Mouse (Mus musculus) liver, embryonic 14.5 days (tissue): ENCODE measurements around the gene Lmcd1. TPM values are rescaled to one million over a fixed set of nuclear protein-coding genes. Genes with fewer than 3 reads are reported as not detected.

Experiments
- ATAC-seq: fragments of 200-750 bp; cut with Nextera tagmentation; 2 replicates; pipeline ENCODE4 v1.8.0; 2017; ENCODE audit warnings: moderate number of reproducible peaks, mild to moderate bottlenecking, moderate library complexity; ENCODE audit not compliant: insufficient read depth
- DNase-seq, 3 experiments: peaks; one replicate each; pipeline ENCODE4 v3.0.0-alpha.2; 2012 to 2013; ENCODE audit warnings: low read depth in 3 of 3, low spot score in 3 of 3
- H3K27ac ChIP-seq: fragments of 300-500 bp; sonication (generic); 2 replicates; pipeline ENCODE4 v1.5.1; 2014; ENCODE audit warnings: moderate library complexity, mild to moderate bottlenecking, control low read depth, inconsistent platforms
- H3K27me3 ChIP-seq: fragments of 300-500 bp; sonication (generic); 2 replicates; pipeline ENCODE4 v1.6.1; 2014; ENCODE audit warnings: mild to moderate bottlenecking, low read length, moderate library complexity; ENCODE audit not compliant: control insufficient read depth, insufficient read depth
- H3K36me3 ChIP-seq: fragments of 300-500 bp; sonication (generic); replicated peaks from 2 replicates; pipeline ENCODE4 v1.6.1; 2014; ENCODE audit warnings: low read depth; ENCODE audit not compliant: control insufficient read depth, insufficient read depth
- H3K4me1 ChIP-seq, 2 experiments: fragments of 200-500 bp in 1 of 2; fragments of 300-500 bp in 1 of 2; sonication (generic) in 1 of 2; replicated peaks; 2 replicates each; pipeline ENCODE4 v1.6.1; 2012 to 2014; ENCODE audit warnings: antibody characterized with exemption in 1 of 2, inconsistent platforms in 1 of 2, low read length in 1 of 2; ENCODE audit not compliant: control insufficient read depth in 2 of 2, insufficient read depth in 2 of 2
- H3K4me2 ChIP-seq: fragments of 300-500 bp; sonication (generic); 2 replicates; pipeline ENCODE4 v1.6.1; 2014; ENCODE audit warnings: low read depth, mild to moderate bottlenecking, control low read depth, moderate library complexity
- H3K4me3 ChIP-seq, 2 experiments: fragments of 200-500 bp in 1 of 2; fragments of 300-500 bp in 1 of 2; sonication (generic) in 1 of 2; 2 replicates each; pipeline ENCODE4 v1.5.1; 2012 to 2014; ENCODE audit warnings: low read depth in 2 of 2, low read length in 2 of 2, mild to moderate bottlenecking in 2 of 2, control low read depth in 1 of 2, inconsistent platforms in 1 of 2, moderate library complexity in 1 of 2; ENCODE audit not compliant: insufficient read depth in 1 of 2
- H3K9ac ChIP-seq: fragments of 300-500 bp; sonication (generic); replicated peaks from 2 replicates; pipeline ENCODE4 v1.6.1; 2014; ENCODE audit warnings: mild to moderate bottlenecking, control low read depth, moderate library complexity
- H3K9me3 ChIP-seq: fragments of 300-500 bp; sonication (generic); 2 replicates; pipeline ENCODE4 v1.6.1; 2016; ENCODE audit warnings: low read length, mixed read lengths; ENCODE audit not compliant: control insufficient read depth
- CTCF ChIP-seq: IDR thresholded peaks from 2 replicates; pipeline ENCODE4 v1.5.1; 2016; ENCODE audit warnings: antibody characterized with exemption, low read depth, control low read depth
- EP300 ChIP-seq: IDR thresholded peaks from 2 replicates; pipeline ENCODE4 v1.6.1; 2016; ENCODE audit warnings: antibody characterized with exemption, low read depth
- WGBS: fragments of 180-500 bp; shearing (Covaris S2); extraction: QIAGEN DNeasy Blood & Tissue Kit; methylation state at CpG from one replicate; pipeline ENCODE4 v1.1.7; 2014; ENCODE audit not compliant: insufficient replicate concordance; 5-methylcytosine and 5-hydroxymethylcytosine counted together
- polyA plus RNA-seq, 2 experiments: library from polyadenylated mRNA; depleted of rRNA in 1 of 2; stranded (reverse) in 1 of 2; unstranded in 1 of 2; fragments of >200 nt; fragmentation: Nextera tagmentation in 1 of 2; extraction: Ambion mirVana in 1 of 2; gene quantifications; 2 replicates each; pipeline versions ENCODE4 v1.2.1 to v1.2.3; 2012 to 2014

Lmcd1 gene
- polyA plus RNA-seq, 2 experiments, result 0.27 to 0.39 TPM

GRCm38 (mm10) chr6:112300146-112300545 is 26.6 kb downstream of the Lmcd1 start:
- Histone ChIP-seq H3K9ac (no peak overlapping the region), H3K27ac (no peak overlapping the region), H3K4me2 (no peak overlapping the region), H3K9me3 (no peaks in the 10 kb centered on the region), H3K4me3 (no peak overlapping the region), H3K36me3 (no peaks in the 10 kb centered on the region), H3K4me1 (no peaks in the 10 kb centered on the region), H3K27me3 (no peaks in the 10 kb centered on the region)
- WGBS, result 62% methylated on average over 7 of the region's 7 CpGs
- TF ChIP-seq EP300 (no peak), CTCF (no peak)
- DNase-seq, result no peak
- ATAC-seq, result no peak

DNA sequence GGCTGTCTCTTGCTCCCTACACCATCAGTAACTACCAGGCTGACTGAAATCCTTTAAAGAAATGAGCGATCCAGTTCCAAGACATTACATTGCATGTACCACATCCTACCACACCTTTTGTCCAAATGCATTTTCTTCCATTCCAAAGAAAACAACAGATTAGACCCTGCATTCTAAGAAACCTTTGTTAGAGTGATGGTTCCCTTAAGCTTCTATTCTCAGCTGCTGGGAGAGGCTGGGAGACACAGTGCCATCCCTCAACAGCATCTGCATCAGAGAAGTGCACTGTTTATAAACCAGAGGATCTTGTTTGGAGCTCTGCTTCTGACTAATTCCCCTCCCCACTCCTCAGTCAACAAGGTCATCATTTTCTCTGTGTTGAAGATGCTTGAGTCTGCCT is 27.1 kb downstream of the Lmcd1 start:
- H3K36me3 ChIP-seq, result no peaks in the 10 kb centered on the region
- ATAC-seq (no peak), DNase-seq (no peak)
- no peak overlapping the region for H3K4me2 ChIP-seq
- no peaks in the 10 kb centered on the region for H3K27me3 ChIP-seq
- no peaks in the 10 kb centered on the region for H3K4me1 ChIP-seq
- H3K9ac ChIP-seq, result no peak overlapping the region
- no peak overlapping the region for H3K27ac ChIP-seq
- no peak for TF ChIP-seq EP300
- no peaks in the 10 kb centered on the region for H3K9me3 ChIP-seq
- 84% methylated on average over 1 of the region's 1 CpGs for WGBS
- no peak overlapping the region for H3K4me3 ChIP-seq

GRCm38 (mm10) chr6:112302248-112302647 is 28.7 kb downstream of the Lmcd1 start:
- H3K27me3 ChIP-seq, result no peaks in the 10 kb centered on the region
- no peaks in the 10 kb centered on the region for H3K36me3 ChIP-seq
- H3K4me3 ChIP-seq, result no peak overlapping the region
- peak overlapping the region; percentile 4 for H3K4me2 ChIP-seq
- H3K4me1 ChIP-seq, result no peaks in the 10 kb centered on the region
- ATAC-seq, result peak; percentile 85
- TF ChIP-seq EP300 (0 out of 2 replicates have a peak, but pooled peaks have one; percentile 24), CTCF (no peak)
- no peak overlapping the region for H3K27ac ChIP-seq
- H3K9ac ChIP-seq, result no peak overlapping the region
- 33% methylated on average over 7 of the region's 7 CpGs for WGBS
- peak; percentile 10 to 31 (median 17) for DNase-seq
- no peaks in the 10 kb centered on the region for H3K9me3 ChIP-seq

DNA sequence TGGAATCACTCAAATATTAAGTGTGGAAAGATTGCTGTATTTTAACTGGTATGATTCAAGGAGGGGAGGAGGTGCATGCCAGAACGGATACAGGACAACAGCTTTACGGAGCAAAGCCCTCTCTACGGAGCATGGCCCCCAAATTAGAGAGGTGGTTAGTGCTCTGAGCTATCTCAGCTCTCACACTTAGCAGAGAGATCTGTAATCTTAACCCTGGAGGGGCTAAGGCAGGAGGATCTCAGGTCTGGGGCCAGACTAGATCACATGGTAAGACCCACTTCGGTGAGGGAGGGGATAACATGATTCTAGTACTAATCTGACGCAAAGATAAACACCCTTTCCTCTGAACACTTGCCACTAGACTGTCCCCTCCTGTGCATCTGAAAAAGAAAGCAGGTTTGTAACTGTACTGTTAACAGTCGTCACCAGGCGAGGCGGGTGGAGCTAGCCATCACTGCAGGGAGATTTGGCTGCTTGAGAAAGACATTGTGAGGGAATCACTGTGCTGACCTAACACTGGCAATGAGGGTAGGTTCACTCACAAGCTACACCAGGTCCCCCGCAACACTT is 29.3 kb downstream of the Lmcd1 start:
- WGBS, result 33% methylated on average over 9 of the region's 9 CpGs
- H3K27ac ChIP-seq, result no peak overlapping the region

GRCm38 (mm10) chr6:112304751-112305150 is 31.2 kb downstream of the Lmcd1 start:
- ATAC-seq, result no peak
- no peak overlapping the region for H3K9ac ChIP-seq
- no peak overlapping the region for H3K27ac ChIP-seq
- no peaks in the 10 kb centered on the region for H3K36me3 ChIP-seq
- H3K27me3 ChIP-seq, result no peaks in the 10 kb centered on the region
- 55% methylated on average over 8 of the region's 8 CpGs for WGBS
- no peak overlapping the region for H3K4me2 ChIP-seq
- TF ChIP-seq EP300, result no peak
- TF ChIP-seq CTCF, result no peak
- no peak overlapping the region for H3K4me3 ChIP-seq
- H3K4me1 ChIP-seq, result no peaks in the 10 kb centered on the region
- no peaks in the 10 kb centered on the region for H3K9me3 ChIP-seq
- DNase-seq, result no peak

More for the DNA sequence above, 29.3 kb downstream of the Lmcd1 start:
- H3K27me3 ChIP-seq, result no peaks in the 10 kb centered on the region
- H3K4me2 ChIP-seq, result peak overlapping the region; percentile 4
- no peak overlapping the region for H3K9ac ChIP-seq
- ATAC-seq (peak; percentile 82), DNase-seq (peak in 1 of 3 experiments; percentile 4)
- H3K9me3 ChIP-seq, result no peaks in the 10 kb centered on the region
- H3K4me3 ChIP-seq, result no peak overlapping the region
- no peak for TF ChIP-seq EP300
- no peak for TF ChIP-seq CTCF
- H3K4me1 ChIP-seq, result no peaks in the 10 kb centered on the region
- no peaks in the 10 kb centered on the region for H3K36me3 ChIP-seq
